Mouse (Mus musculus): ENCODE measurements around the gene Mmp27. TPM values are rescaled to one million over a fixed set of nuclear protein-coding genes. Genes with fewer than 3 reads are reported as not detected.

Mmp27 gene
- polyA plus RNA-seq, 1 experiment from 2014 or later: not detected

Other genes starting within 250 kb of the Mmp27 start
- gene Mmp12, start 227.0 kb upstream of the Mmp27 start, polyA plus RNA-seq (2016; fragmentation: Nextera tagmentation; extraction: Ambion mirVana): not detected in 2 replicates
- not detected in 2 replicates for gene Mmp1b, start 183.3 kb upstream of the Mmp27 start, polyA plus RNA-seq (2016; fragmentation: Nextera tagmentation; extraction: Ambion mirVana)
- not detected in 2 replicates for gene Mmp3, start 125.6 kb upstream of the Mmp27 start, polyA plus RNA-seq (2016; fragmentation: Nextera tagmentation; extraction: Ambion mirVana)
- gene Mmp10, start 69.0 kb upstream of the Mmp27 start, polyA plus RNA-seq (2016; fragmentation: Nextera tagmentation; extraction: Ambion mirVana): not detected in 2 replicates
- gene Mmp8, start 12.9 kb upstream of the Mmp27 start, polyA plus RNA-seq (2016; fragmentation: Nextera tagmentation; extraction: Ambion mirVana): 0.09 TPM in 1 of 2 replicates, not detected in the other
- not detected in 2 replicates for gene Mmp20, start 56.8 kb downstream of the Mmp27 start, polyA plus RNA-seq (2016; fragmentation: Nextera tagmentation; extraction: Ambion mirVana)
- not detected in 2 replicates for gene Mmp7, start 120.7 kb downstream of the Mmp27 start, polyA plus RNA-seq (2016; fragmentation: Nextera tagmentation; extraction: Ambion mirVana)
- 121 and 143 TPM in 2 replicates for gene Tmem123, start 192.6 kb downstream of the Mmp27 start, polyA plus RNA-seq (2016; fragmentation: Nextera tagmentation; extraction: Ambion mirVana)

Data from heart, embryonic 10.5 days (tissue).